ENCODE assay signal across 9 mouse cellular contexts in genomic region chr6:122485401-122486296, GRCm38 (mm10). TPM values are rescaled to one million over a fixed set of nuclear protein-coding genes. Genes with fewer than 3 reads are reported as not detected.
DNase-seq lines count a peak whose midpoint lies in the region; ATAC-seq and TF ChIP-seq lines count a peak whose summit lies in the region.
"Had no signal": no experiment of that assay in that cellular context is flagged by ENCODE, and none has a peak within 500 bp of the region (broad histone marks: within the 10 kb centered on the region; RNA-seq: fewer than 3 reads in every experiment).

No protein-coding gene starts in this region.

- no peak for TF ChIP-seq CTCF in intestine, postnatal 0 days (IDR thresholded peaks at IDR 0.05; ENCODE audit: low read depth)

- no peaks in the 10 kb centered on the region for H3K36me3 ChIP-seq in kidney, embryonic 14.5 days (ENCODE audit: control insufficient read depth, insufficient read depth, low read length)
- H3K36me3 ChIP-seq in embryonic facial prominence, embryonic 13.5 days, result no peaks in the 10 kb centered on the region
- H3K36me3 ChIP-seq in intestine, postnatal 0 days (ENCODE audit: control insufficient read depth, insufficient read depth), result no peaks in the 10 kb centered on the region
- H3K36me3 ChIP-seq in stomach, embryonic 16.5 days (ENCODE audit: control insufficient read depth, insufficient read depth, low read length), result no peaks in the 10 kb centered on the region

- peak overlapping the region; percentile 73 for H3K9ac ChIP-seq in kidney, embryonic 14.5 days (ENCODE audit: low read depth, low read length)
- H3K9ac ChIP-seq in embryonic facial prominence, embryonic 13.5 days, result peak overlapping the region; percentile 78
- peak overlapping the region; percentile 45; the same call in 1 of the 2 replicates for H3K9ac ChIP-seq in intestine, postnatal 0 days (ENCODE audit: low read depth, low read length)
- peak overlapping the region; percentile 78 for H3K9ac ChIP-seq in stomach, embryonic 16.5 days (ENCODE audit: low read length)

- WGBS in kidney, embryonic 14.5 days, result 2% methylated on average over 49 of the region's 91 CpGs
- 2% methylated on average over 53 of the region's 91 CpGs for WGBS in embryonic facial prominence, embryonic 13.5 days
- 1% methylated on average over 68 of the region's 91 CpGs for WGBS in intestine, postnatal 0 days
- 2% methylated on average over 58 of the region's 91 CpGs for WGBS in stomach, embryonic 16.5 days

- H3K9me3 ChIP-seq in kidney, embryonic 14.5 days (ENCODE audit: control insufficient read depth, low read length), result no peaks in the 10 kb centered on the region
- H3K9me3 ChIP-seq in embryonic facial prominence, embryonic 13.5 days, result no peaks in the 10 kb centered on the region
- no peaks in the 10 kb centered on the region for H3K9me3 ChIP-seq in intestine, postnatal 0 days (ENCODE audit: control insufficient read depth)
- H3K9me3 ChIP-seq in stomach, embryonic 16.5 days (replicated peaks; ENCODE audit: control insufficient read depth, low read length), result no peaks in the 10 kb centered on the region

- peak overlapping the region; percentile 73 for H3K4me3 ChIP-seq in kidney, embryonic 14.5 days (ENCODE audit: low read length)
- H3K4me3 ChIP-seq in embryonic facial prominence, embryonic 13.5 days, result peak overlapping the region; percentile 78
- H3K4me3 ChIP-seq in intestine, postnatal 0 days (ENCODE audit: low read depth, low read length), result peak overlapping the region; percentile 68
- peak overlapping the region; percentile 72 for H3K4me3 ChIP-seq in stomach, embryonic 16.5 days (replicated peaks; ENCODE audit: low read length)
- H3K4me3 ChIP-seq: myocyte had no signal

- DNase-seq in kidney, adult 18-20 months, result no peak
- DNase-seq in ZHBTc4 (ENCODE audit: low read depth, low spot score), result peak; percentile 81
- no peak for DNase-seq in spleen, postnatal 36 days (ENCODE audit: low spot score in 2 of 2)

- H3K27ac ChIP-seq in kidney, embryonic 14.5 days (ENCODE audit: low read depth, low read length), result peak overlapping the region; percentile 47; the same call in 1 of the 2 replicates
- H3K27ac ChIP-seq in embryonic facial prominence, embryonic 13.5 days, result peak overlapping the region; percentile 78
- H3K27ac ChIP-seq in intestine, postnatal 0 days (ENCODE audit: low read depth, low read length), result no peak overlapping the region
- no peak overlapping the region for H3K27ac ChIP-seq in stomach, embryonic 16.5 days (ENCODE audit: low read length)

- peak overlapping the region; percentile 77 for H3K4me2 ChIP-seq in kidney, embryonic 14.5 days (replicated peaks; ENCODE audit: low read depth, low read length)
- H3K4me2 ChIP-seq in embryonic facial prominence, embryonic 13.5 days, result peak overlapping the region; percentile 77
- H3K4me2 ChIP-seq in intestine, postnatal 0 days (replicated peaks; ENCODE audit: low read depth), result peak overlapping the region; percentile 99
- peak overlapping the region; percentile 88 for H3K4me2 ChIP-seq in stomach, embryonic 16.5 days (ENCODE audit: low read depth, low read length)

- H3K27me3 ChIP-seq in kidney, embryonic 14.5 days (ENCODE audit: control insufficient read depth, insufficient read depth, low read length), result no peaks in the 10 kb centered on the region
- no peaks in the 10 kb centered on the region for H3K27me3 ChIP-seq in embryonic facial prominence, embryonic 13.5 days
- peaks cover 48% of the 10 kb centered on the region for H3K27me3 ChIP-seq in intestine, postnatal 0 days (replicated peaks; ENCODE audit: control insufficient read depth, insufficient read depth, low read length)
- no peaks in the 10 kb centered on the region for H3K27me3 ChIP-seq in stomach, embryonic 16.5 days (ENCODE audit: control insufficient read depth, insufficient read depth, low read length)

- peak; percentile 77 for ATAC-seq in kidney, embryonic 14.5 days (ENCODE audit: low FRiP score, low TSS enrichment)
- peak; percentile 28; the same call in 1 of the 2 replicates for ATAC-seq in embryonic facial prominence, embryonic 13.5 days (ENCODE audit: insufficient number of reproducible peaks, insufficient read depth, low FRiP score, low TSS enrichment, low read depth)
- ATAC-seq in intestine, postnatal 0 days, result peak; percentile 44
- 0 out of 2 replicates have a peak, but pooled peaks have one; percentile 33 for ATAC-seq in megakaryocyte-erythroid progenitor cell, adult 5-6 weeks (replicated peaks; ENCODE audit: low FRiP score, low TSS enrichment, poor library complexity, severe bottlenecking)
- ATAC-seq in stomach, embryonic 16.5 days (ENCODE audit: insufficient read depth, low FRiP score), result peak; percentile 68

- H3K4me1 ChIP-seq in kidney, embryonic 14.5 days (ENCODE audit: control insufficient read depth, insufficient read depth, low read length), result no peaks in the 10 kb centered on the region
- peaks cover 15% of the 10 kb centered on the region for H3K4me1 ChIP-seq in embryonic facial prominence, embryonic 13.5 days
- H3K4me1 ChIP-seq in intestine, postnatal 0 days (replicated peaks; ENCODE audit: control insufficient read depth, insufficient read depth, low read length), result no peaks in the 10 kb centered on the region
- no peaks in the 10 kb centered on the region for H3K4me1 ChIP-seq in stomach, embryonic 16.5 days (ENCODE audit: control insufficient read depth, insufficient read depth, low read length)

RNA-seq across cellular contexts. Expression of gene Rimklb, which starts 12.9 kb away (rescaled TPM):
- 19.9 and 23.2 TPM in 2 replicates for polyA plus RNA-seq in kidney, embryonic 14.5 days (2014; fragmentation: Nextera tagmentation; extraction: Ambion mirVana)
- polyA plus RNA-seq in embryonic facial prominence, embryonic 13.5 days (2015; fragmentation: Nextera tagmentation; extraction: Ambion mirVana), result 27.6 and 32.4 TPM in 2 replicates
- polyA plus RNA-seq in intestine, postnatal 0 days (2015; fragmentation: Nextera tagmentation; extraction: Ambion mirVana), result 1.3 and 1.5 TPM in 2 replicates
- total RNA-seq in megakaryocyte-erythroid progenitor cell, adult 5-6 weeks (2014; fragmentation: Nextera tagmentation), result not detected in 2 replicates
- not detected in 2 replicates for total RNA-seq in megakaryocyte-erythroid progenitor cell, adult 5-6 weeks (2017)
- 6.6 and 7.3 TPM in 2 replicates for polyA plus RNA-seq in stomach, embryonic 16.5 days (2015; fragmentation: Nextera tagmentation; extraction: Ambion mirVana)
- polyA plus RNA-seq: myocyte had no signal

RNA-seq across cellular contexts. Expression of gene Mfap5, which starts 20.0 kb away (rescaled TPM):
- 10.4 and 12.8 TPM in 2 replicates for polyA plus RNA-seq in kidney, embryonic 14.5 days (2014; fragmentation: Nextera tagmentation; extraction: Ambion mirVana)
- polyA plus RNA-seq in embryonic facial prominence, embryonic 13.5 days (2015; fragmentation: Nextera tagmentation; extraction: Ambion mirVana), result 1.7 and 2.0 TPM in 2 replicates
- 23.6 and 30.5 TPM in 2 replicates for polyA plus RNA-seq in intestine, postnatal 0 days (2015; fragmentation: Nextera tagmentation; extraction: Ambion mirVana)
- total RNA-seq in megakaryocyte-erythroid progenitor cell, adult 5-6 weeks (2014; fragmentation: Nextera tagmentation), result not detected in 2 replicates
- not detected in 2 replicates for total RNA-seq in megakaryocyte-erythroid progenitor cell, adult 5-6 weeks (2017)
- polyA plus RNA-seq in stomach, embryonic 16.5 days (2015; fragmentation: Nextera tagmentation; extraction: Ambion mirVana), result 86.4 and 115 TPM in 2 replicates

Comparison
In these comparisons a context has a peak if more than half of its experiments do, and no peak if none do; other contexts are left out.
1. H3K27ac ChIP-seq: peak in kidney, embryonic 14.5 days (single experiment) and embryonic facial prominence, embryonic 13.5 days (single experiment); none in intestine, postnatal 0 days (single experiment) and stomach, embryonic 16.5 days (single experiment).
2. Peak in every context shown above with its lines, with median percentiles within 50 percentile points of each other: ATAC-seq, H3K4me2 ChIP-seq, H3K4me3 ChIP-seq and H3K9ac ChIP-seq.